Mouse (Mus musculus) brain, embryonic 14.5 days (tissue): ENCODE data around the gene Efhd1.

Experiments used
- CTCF ChIP-seq: fragments of 200-500 bp; IDR thresholded peaks from 2 replicates; pipeline ENCODE4 v1.5.1; 2012; ENCODE audit warnings: inconsistent platforms, mild to moderate bottlenecking, moderate library complexity, borderline replicate concordance; ENCODE audit not compliant: insufficient read depth, insufficient read length; ENCODE audit errors: extremely low read depth
- POLR2A ChIP-seq: fragments of 200-500 bp; IDR thresholded peaks from 2 replicates; pipeline ENCODE4 v1.6.1; 2012; ENCODE audit warnings: mild to moderate bottlenecking, inconsistent platforms, borderline replicate concordance; ENCODE audit not compliant: poor library complexity, insufficient read depth, insufficient read length, severe bottlenecking; ENCODE audit errors: extremely low read depth

GRCm38 (mm10) chr1:87275151-87275550, 11.0 kb downstream of the Efhd1 start:
- no peak for TF ChIP-seq CTCF
- no peak for TF ChIP-seq POLR2A
